Mouse (Mus musculus) NIH3T3 (cell line): ENCODE results near the gene Ppfibp1.

Experiments
- DNase-seq: peaks from one replicate; pipeline ENCODE4 v3.0.0-alpha.2; 2012; ENCODE audit warnings: low read depth

The Ppfibp1 gene

DNA sequence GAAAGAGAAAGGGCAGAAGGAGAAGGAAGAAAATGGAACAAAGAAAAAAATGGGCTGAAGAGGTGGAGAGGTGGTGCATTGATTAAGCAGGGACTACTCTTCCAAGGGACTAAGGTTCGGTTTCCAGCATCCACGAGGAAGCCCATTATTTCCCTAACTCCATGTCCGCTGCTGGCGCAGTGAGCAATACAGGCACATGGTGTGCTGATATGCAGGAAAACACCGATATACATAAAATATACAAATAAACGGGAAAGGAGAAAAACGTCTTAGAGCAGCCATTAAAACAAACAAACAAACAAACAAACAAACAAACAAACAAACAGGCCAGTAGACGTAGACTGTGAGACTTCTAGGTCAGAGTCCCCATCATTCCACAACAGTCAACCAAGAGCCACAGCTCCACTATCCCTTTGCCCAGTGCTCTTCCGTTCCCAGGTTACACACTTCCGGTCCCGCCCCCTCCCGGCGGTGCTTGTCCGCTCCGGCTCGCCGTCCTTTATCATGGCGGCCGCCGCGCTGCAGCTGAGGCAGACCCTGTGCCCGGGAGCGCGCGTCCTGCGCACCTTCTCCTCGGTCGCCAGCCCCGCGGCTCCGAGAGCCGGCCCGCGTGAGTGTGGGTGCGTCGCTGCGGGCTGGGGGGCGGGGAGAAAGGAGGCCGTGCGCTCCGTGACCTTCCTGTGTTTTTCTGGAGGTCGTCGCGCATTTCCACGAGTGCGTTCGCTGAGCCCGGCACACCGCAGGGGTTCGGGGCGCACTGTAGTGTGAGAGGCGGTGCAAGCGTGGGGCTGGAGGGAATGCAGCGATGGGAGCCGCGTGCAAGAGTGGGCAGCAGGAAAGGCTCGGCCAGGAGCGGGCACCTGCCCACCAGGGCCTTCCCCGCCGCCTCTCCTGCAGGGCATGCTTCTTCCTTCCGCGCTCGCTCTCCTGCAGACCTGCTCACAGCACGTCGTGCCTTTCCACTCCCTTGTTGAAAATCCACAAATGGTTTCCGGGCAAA lies 154.3 kb downstream of the Ppfibp1 start, which contains the start of gene Mrps35:
Gene Mrps35 (plus strand): TSS at position 474 of the 1,000 bp plus-strand sequence.
- peak; percentile 96 for DNase-seq

DNA sequence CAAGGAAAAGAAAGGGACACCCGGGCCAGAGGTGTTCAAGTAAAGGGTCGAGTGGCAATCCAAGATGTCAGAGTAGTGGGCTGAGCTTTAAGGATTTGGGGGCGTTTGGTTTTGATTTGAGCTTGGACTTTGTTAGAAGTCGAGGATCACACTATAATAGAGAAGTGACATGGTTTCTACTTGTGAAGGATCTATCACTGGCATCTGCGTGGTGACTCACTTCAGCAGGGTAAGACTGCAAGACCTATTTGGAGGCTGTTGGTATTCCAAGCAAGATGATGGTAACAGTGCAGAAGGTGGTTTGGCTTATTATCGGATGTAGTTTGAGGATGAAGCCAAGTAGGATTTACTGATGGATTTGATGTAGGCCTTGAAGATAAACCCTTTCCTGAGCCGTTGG lies 155.3 kb downstream of the Ppfibp1 start:
- DNase-seq: peak; percentile 19

DNA sequence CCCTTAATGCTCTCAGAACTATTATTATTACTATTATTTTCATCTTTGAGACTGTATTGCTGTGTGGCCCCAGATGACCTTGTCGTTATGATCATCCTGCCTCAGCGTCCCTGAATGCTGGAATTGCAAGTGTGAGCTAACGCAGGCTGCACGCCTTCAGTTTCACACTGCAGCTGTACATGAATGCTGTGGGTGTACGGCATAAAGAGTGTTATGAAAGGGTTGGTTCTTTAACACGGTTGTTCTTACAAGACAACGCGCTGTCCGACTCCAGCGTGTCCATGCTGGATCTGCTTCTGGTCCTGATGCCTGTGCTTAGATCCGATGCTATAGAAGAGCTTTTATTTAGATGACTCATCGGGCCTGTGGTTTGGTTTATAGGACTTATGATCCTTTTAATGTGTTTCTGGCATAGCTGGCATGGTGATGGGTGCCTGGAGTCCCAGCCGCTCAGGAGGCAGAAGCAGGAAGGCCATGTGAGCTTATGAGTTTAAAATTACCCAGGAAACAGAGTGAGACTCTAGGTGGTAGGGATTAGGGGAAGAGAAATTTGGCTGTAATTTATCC lies 161.0 kb downstream of the Ppfibp1 start:
- no peak for DNase-seq

DNA sequence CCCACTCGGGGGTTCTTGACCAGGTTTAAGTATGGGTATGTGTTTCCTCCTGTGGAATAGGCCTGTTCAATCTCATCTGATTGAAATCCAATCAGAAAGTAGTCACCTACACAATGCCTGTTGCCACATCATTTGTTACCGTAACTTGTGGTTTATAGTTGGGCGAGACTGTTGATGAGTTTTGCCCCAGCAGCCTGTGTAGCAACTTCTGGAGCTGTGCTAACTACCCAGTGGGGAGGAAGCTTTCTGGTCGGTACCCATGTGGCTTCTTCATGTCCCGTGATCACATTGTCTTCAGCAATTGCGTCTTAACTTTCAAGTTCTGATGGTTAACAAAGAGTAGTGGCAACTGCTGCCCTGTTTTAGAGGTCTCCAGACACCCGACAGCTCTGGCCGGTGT lies 163.4 kb downstream of the Ppfibp1 start:
- DNase-seq: no peak

DNA sequence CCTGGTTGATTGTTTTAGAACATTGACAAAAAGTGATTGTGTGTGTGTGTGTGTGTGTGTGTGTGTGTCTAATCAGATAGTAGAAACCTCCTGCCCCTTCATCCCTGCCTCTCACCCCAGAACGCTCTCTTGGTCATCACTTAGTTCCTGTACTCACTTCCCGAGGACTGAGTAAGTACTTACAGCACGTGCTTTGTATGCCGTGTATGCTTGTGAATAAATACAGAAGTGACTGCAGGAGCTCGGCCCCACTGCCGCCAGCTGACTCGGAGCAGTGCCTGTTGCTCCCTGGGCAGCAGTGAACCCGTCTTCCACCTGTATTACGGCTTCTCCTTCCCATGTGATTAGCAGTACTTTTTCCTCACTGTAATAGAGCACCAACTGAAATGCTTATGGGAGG lies 164.2 kb downstream of the Ppfibp1 start:
- no peak for DNase-seq

DNA sequence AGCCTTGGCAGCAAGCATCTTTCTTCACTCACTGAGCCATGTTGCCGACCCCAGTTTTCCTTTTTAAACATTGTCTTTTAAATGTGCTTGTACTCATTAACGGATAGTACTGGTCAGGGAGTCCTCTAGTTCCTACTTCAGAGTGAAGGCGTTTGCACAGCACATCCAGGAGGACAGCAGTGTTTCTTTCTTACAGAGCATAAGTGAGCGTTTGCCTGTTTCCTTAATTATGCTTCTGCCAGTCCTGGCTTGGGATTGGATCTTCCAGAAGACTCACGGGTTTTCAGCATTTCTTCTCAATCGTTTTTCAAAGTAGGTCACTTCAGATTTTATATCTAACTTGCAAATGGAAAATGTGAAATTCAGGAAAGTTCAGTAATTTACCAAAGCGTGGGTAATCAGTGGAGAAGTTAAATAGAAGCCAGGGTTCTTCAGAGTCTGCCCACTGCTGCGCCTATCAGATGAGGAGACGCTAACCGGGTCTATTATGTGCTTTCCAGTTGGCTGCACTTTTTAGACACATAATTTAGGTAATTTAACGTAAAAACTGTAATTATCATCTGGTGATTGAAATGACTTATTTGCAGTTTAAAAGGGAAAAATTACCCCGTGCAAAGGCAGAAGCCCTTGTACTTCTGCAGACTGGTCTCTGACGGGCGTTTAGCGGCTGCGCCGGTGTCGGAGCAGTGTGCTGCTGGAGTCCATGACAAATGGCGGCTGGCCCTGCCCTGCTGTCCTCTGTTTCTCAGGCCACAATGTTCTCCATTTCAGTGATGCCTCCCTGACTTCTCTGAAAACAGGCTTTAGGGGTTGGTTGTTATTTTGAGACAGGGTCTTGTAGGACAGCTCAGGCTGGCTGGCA lies 165.7 kb downstream of the Ppfibp1 start:
- DNase-seq: no peak

DNA sequence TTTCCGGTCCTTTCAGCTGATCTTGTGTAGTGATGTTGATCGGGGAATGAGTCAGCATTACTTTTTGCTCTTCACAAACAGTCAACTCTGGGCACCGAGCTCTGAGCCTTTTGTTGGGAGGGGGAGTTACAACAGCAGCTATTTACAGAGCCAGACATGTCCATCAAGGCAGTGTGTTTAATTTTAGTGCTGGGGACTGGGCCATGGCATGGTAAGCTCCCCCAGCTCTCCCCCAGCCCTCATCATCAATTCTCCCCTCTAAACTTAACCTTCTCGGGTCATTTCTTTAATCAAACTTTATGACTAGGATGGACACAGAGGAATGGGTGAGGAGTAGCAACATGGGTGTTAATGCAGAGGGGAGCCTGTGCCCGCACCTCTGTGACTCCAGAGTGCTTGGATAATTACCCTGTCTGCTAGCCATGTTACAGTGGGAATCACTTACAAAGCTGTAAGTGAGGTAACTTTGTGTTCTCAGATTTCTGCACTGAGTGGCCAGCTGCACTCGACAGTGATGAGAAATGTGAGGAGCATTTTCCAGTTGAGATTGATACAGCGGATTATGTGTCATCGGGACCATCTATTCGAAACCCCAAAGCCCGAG lies 167.2 kb downstream of the Ppfibp1 start:
- no peak for DNase-seq

DNA sequence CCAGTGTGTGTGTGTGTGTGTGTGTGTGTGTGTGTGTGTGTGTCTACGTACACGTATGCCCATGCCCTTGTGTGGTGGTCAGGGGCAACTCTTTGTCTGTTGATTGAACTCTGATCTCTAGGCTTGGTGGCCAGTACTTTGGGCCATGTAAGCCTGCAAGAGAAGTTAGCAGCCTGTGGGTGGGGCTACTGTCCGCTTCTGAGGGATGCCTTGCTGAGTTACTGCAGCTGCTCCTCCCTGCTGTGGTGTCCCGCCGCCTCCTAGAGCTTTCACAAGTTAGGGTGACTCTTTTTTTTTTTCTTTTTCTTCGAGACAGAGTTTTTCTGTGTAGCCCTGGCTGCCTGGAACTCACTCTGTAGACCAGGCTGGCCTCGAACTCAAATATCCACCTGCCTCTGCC lies 171.0 kb downstream of the Ppfibp1 start:
- no peak for DNase-seq

DNA sequence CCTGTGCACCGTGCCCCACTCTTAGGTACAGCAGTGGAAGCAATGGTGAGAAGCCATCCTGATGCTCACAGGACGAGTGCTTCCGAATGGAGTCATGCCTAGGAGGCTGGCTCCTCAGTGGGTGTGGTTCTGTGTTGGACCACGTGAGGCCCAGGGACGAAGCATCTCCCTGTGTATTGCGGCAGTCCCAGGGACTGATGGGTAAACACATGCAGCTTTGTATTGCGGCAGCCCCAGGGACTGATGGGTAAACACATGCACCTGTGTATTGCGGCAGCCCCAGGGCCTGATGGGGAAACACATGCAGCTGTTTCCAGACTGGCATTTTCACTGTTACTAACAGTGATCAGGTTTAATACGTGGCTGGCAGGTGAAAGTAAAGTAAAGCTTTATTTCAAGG lies 173.3 kb downstream of the Ppfibp1 start:
- DNase-seq: no peak

DNA sequence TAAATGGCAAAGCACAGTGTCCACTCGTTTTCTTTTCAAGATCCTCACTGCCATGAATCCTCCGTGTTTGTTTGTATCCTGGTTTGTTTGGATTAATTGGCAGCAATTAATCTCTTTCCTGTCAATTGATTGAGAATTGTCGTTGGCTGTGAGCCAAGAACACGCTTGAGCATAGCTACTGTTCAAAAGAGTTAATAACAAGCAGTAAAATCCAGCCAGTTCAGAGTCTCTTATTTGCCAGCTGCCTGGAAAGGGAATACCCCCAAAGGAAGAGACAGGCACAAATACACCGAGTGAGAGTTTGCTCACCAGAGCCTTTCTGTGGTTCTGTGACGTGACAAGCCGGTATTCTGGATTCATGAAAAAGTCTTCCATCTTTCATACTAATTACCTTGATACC lies 173.7 kb downstream of the Ppfibp1 start:
- DNase-seq: no peak

DNA sequence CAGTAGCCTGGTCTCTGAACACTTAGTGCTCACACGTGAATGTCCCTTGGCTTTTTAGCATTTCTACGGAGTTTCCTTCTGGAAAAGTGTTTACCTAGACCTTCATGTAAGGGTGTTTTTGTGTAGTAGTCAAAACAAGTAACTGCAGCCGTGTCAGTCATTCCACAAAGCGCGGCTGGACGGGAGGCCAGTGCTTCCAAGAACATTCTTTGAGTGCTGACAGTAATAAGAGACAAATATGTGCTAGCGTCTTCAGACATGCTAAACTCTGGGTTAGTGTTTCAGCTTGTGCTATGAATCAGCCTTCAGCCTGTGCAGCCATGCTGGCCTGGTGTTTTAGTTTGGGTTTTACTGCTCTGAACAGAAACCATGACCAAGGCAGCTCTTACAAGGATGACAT lies 174.4 kb downstream of the Ppfibp1 start:
- peak; percentile 8 for DNase-seq

DNA sequence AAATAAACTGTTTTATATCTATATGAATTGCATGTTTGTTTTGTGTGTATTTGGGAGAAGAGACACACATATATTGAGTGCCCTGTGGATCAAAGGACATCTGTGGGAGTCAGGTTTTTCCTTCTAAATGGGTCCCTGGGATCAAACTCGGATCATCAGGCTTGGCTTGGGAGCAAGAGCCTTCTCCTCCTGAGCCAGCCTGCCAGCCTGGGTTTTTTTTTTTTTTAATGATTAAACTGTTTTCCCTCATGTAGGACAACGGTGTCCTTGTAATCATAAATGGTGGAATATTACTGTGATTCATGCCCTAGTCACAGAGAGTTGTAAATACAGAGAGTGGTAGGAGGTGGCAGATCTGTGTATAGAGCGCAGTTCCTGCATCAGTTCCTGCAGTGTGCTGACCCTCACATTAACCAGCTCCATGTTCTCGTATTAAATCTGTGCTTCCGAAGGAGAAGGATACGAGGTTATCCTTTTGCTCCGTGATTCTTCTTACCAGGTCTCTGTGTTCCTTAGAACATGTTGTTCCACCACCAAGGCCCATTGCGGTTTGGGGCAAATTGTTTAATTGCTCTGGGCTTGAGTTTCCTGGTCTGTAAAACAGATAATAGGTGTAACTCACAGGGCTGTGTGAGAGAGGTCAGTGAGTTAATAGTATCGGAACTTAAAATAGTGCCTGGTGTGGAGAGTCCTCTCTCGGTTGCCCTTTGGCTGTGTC lies 176.1 kb downstream of the Ppfibp1 start:
- DNase-seq: no peak

DNA sequence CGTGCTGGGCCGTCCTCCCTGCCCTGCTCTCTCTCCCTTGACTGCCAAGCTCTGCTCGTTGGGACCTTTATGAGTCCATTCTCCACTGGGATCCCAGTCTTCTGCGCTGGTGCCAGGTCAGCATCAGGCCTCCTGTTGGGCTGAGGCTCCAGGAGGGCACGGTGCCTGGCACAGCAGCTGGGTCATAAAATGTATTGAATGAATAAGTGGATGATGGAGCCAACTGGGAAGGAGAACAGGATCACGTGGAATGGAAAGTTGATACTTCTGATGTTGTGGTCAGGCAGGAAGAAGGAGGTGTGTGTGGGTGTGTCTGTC lies 176.6 kb downstream of the Ppfibp1 start:
- peak; percentile 12 for DNase-seq

DNA sequence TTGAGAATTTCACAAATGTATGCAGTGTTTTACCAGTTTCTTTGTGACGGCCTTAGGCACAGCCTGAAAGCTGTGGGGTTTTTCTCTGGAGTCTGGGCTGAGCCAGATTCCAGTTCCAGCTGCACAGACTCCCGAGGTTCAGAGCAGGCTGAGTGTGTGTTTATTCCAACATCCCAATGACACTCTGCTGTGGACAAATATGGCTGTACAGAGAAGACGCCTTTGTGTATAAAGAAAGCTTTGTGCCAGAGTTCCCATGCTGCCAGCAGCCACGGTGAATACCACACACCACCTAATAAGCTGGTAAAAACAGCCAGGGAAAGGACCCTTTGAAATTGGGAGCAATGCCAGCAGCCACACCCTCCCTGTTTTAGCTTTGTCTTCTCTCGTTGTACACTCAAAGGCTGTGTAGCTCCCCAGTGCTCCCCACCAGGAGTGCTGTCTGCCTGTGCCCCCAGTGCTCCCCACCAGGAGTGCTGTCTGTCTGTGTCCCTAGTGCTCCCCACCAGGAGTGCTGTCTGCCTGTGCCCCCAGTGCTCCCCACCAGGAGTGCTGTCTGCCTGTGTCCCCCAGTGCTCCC lies 187.6 kb downstream of the Ppfibp1 start:
- no peak for DNase-seq

DNA sequence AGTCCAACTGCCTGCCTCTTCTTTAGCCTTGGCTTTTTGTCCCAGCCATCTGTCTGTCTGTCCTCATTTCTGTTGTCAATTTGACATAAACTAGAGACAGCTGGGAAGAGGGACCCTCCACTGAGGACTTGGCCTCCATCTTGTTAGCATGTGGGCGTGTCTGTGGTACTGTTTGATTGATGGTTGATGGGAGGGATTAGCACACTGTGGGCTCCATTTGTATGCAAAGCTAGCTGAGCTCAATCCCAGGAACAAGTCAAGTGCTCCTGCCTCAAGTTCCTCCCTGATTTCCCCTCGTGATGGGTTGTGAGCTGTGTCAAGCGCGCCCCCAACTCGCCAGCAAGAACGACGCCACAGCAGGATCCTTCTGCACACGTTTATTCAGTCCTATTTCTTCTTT lies 188.6 kb downstream of the Ppfibp1 start:
- DNase-seq: no peak

DNA sequence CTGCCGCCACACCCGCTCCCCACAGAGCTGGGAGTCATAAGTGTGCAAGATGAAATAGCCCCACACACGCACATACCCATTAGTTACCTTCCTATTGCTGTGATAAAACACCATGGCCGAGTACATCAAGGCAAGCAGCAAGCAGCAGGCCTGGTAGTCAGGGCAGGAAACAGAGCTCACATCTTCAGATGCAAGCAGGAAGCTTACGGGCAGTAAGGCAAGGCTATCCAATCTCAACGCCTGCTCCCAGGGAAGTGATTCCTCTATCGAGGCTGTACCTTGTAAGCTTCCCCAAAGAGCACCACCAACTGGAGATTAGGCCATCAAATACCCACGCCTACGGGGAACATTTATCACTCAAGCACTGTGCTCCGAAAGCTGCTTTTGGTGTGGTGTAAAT lies 191.6 kb downstream of the Ppfibp1 start:
- DNase-seq: no peak
